Mouse (Mus musculus) urinary bladder, adult 2 months (tissue): Measurements from ENCODE around the gene Scaf8. TPM values are rescaled to one million over a fixed set of nuclear protein-coding genes. Genes with fewer than 3 reads are reported as not detected.

Source experiments
- DNase-seq: peaks from one replicate; pipeline ENCODE4 v3.0.0; 2022; ENCODE audit warnings: low spot score
- polyA plus RNA-seq: library from polyadenylated mRNA; depleted of rRNA; stranded (reverse); fragments of >200 nt; gene quantifications from 2 replicates; pipeline ENCODE4 v1.2.3, GENCODE M21; 2012

Gene Scaf8
- polyA plus RNA-seq, 1 experiment = 23.0 TPM

DNA sequence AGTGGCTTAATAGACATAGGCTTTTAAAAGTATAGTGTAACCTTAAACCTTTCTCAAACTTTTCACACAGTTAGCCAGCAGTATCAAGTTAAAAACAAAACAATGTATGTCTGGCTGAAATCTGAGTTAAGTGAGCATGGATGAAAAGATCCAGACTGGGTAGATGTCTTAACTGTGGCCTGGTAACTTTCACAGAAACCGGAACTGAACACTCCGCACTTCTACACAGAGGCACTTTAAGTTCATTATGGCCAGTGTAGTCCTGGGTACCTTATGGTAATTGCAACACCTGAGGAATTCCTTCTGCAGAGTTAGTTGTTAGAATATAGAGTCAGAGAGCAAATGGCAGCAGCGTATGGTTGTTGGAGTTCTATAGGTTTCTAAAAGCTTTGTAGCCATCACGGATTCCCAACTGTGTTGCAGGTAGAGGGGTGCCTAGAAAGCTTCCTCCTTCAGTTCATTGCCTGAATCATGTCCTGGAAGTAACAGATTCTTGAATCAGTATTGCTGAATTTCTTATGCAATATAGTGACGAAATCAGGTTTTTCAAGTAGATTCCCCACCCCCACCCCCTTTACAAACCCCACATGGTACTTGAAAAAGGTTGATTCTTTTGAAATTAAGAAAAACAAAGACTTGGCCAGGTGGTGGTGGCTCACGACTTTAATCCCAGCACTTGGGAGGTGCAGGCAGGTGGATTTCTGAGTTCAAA, 92.9 kb downstream of the Scaf8 start:
- no peak for DNase-seq

DNA sequence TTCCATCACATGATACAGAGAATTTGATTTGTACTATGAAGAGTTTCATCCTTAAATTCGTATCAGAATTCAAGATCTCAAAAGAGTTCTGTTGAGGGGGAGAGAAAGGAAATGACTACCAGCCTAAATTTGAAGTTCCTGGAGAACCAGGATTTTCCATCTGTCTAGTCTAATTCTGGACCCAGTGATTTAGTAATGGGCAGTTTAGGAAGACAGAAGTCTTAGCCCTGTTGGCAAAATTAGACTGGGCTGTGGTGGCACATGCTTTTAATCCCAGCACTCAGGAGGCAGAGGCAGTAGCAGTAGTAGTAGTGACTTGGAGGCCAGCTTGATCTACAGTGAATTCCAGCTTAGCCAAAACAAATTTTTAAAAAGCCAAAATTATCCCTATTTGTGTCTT, 93.7 kb downstream of the Scaf8 start:
- DNase-seq = no peak

DNA sequence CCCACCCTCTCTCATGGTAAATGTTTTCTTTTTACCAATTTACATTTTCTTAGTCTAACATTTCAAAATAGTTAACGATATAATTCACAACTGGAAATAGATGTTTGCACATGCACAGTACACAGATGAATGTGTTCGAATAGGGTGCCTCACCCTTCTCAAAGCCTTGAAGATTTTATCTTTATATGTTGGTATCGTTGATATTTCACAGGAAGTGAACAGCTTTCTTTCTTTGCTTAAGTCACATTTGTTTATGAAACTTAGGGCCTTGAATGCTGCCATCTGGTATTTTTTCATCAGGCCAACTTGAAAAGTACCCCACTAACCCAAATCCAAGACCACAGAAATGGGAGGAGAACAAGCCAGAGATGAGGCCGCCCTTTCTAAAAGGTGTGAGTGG, 94.8 kb downstream of the Scaf8 start:
- no peak for DNase-seq

DNA sequence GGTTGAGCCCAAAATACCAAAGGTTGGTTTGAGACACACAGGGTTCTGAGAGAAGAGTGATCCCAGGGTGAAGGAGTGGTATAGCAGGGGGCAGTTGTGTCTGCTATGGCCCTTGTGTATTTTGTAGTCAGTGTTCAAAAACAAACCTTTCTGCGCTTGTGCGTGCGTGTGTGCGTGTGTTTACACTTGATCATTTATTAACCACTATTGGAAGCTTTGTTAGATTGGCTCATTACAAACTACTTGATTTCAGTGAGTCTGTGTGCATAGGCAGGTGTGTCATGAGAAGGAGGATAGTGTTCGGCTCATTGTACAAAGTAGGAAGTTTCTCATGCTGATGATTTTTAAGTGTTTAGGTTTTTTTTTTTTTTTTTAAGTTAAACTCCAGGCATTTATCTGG, 95.4 kb downstream of the Scaf8 start:
- DNase-seq = no peak

DNA sequence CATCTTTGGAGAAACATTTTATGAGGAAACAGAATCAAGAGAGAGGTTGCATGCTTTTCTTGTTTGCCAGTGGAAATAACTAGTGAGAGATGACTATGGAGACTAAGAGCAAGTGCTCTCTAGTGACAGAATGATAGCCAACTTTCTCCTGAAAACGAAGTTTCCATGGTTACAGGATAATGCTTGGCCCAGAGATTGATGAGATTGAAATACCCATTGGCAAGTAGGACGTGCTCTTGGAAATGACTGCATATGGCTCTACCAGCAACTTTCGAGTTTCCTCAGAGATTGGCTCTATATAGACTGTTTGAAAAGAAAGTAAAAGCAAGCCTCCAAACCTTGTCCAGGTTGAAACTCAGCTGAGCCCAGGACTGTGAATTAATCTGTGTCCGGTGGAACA, 97.3 kb downstream of the Scaf8 start:
- DNase-seq = no peak

DNA sequence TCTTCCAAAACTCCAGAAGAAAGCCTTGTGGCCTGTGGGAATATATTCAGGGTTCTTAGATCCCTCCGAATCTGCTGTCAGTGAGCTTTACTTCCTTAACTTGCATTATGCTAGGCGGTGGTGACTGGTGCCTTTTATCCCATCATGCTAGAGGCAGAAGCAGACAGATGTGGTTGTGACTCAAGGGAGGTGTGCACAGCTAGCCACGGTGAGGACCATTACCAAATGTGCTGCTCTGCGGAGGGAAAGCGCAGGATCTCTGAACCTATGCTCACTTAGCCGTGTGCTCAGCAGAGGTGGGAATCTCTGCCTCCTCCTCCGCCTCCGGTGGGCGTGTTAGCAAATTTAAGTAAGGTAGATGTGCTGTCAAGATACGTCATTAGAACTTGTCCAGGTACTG, 98.1 kb downstream of the Scaf8 start:
- no peak for DNase-seq

DNA sequence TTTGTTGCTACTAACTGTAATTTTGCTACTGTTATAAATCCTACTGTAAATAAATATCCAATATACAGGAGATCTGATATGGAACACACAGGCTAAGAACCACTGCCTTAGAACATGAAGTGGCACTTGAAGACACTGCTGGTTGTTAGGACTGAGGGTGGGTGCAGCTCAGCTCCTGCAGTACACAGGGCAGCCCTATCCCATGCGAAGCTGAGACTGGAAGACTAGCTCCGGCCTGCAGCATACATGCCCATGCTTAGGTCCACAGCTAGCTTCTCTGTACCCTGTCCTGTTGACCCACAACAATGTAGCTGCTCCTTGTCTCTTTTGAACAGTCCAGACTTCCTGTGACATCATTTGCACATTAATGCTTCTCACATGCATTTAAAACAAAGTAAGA, 100.1 kb downstream of the Scaf8 start:
- no peak for DNase-seq

DNA sequence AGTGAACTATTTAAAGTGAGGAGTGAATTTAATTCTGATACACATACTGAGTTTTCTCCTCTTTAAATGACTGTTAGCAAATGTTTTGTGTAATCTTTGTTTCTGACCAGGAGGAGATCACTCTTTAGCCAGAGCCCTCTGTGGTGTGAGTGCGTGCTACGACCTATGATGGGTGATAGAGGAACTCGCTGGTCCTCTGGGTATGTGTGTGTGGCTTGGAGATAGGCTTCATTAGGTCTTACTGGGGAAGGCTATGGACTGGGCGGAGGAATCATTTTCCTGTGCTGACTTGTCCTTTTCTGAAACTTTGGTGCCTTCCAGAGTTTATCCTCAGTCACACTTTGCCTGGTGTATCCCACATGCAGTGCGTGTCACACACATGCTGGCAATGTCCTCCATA, 102.3 kb downstream of the Scaf8 start:
- DNase-seq = no peak

DNA sequence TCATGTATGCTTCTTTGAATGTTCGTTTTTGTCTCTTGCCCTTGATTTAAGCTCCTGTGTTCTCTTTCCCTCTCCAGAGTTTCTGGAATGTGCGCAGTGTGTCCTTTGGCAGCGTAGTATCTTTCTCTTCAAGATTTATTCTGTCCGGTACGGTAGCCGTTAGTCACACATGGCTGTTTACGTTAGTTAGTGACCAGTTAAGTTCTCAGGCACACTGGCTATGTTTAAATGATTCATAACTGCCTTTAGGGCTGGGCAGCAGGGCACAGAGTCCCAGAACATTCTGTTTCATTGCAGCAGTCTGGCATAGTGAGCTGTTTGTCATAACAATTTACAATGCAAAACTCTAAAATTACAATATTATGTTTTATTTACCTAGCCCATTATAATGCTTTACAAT, 103.6 kb downstream of the Scaf8 start:
- DNase-seq = no peak

DNA sequence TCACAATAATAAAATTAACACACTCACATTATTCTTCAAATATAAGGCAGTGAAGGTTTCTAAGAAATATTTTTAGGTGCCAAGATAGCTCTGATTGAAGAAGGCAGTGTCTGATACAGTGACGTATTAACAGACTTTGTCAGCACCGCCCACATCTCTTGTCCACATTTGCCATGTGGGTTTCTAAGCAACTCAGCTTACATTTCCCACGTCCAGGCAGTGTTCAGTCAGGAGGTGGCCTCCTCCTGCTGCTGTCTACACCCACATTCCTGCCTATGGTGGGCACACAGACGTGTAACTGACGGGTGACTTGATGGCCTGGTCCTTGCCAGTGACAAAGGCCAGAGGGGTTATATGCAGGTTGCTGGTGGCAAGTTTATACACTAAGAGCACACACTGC, 104.1 kb downstream of the Scaf8 start:
- no peak for DNase-seq

DNA sequence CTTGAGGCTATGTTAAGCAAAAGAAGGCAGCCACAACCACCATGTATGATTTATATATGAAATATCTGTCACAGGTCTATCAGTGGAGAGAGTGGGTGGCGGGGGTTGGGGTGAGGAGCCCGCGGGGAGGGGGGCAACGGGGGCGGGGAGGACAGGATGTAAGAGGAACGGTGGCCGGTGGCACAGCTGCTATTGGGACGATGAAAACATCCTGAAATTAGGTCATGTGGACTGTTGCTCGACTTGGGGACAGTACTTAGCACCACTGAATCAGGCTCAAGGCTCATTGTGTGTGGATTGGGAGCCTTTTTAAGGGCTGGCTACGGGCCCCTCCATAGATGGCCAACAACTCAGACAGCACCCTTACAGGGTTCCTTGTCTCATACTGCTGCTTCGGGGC, 105.4 kb downstream of the Scaf8 start:
- no peak for DNase-seq

DNA sequence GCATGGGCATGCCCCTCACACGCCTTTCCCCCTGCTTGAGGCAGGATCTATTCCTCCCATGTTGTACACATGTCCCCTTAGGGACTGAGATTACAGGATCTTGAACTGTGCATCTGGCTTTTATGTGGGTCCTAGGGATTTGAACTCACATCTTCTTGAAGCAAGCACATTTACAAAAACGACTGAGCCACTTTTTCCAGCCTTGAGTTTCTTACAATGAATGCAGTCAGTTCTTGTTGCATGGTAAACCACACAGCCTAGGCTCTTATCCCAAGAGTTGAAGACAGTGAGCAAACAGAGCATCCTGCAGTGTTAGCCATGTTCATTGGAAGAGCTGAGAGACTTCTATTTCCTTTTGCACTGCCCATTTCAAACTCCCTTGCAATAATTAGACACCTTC, 108.3 kb downstream of the Scaf8 start:
- no peak for DNase-seq

DNA sequence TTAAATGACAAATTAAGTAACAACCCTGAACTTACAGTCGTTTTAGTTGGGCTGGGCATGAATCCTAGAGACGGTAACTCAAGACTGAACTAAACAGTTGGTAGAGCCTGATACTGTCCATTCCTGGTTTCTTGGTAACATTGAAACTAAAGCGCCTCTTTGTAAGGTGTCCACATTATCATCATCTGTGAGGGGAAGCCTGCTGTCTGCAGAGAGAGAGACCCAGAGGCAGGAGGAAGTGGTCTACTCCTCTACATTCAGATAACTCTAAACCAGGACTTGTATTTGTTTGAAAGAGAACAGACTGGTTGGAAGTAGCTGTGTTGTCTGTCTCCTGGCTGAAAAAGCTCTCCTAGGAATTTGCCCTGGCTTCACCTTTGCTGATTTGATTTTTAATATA, 108.9 kb downstream of the Scaf8 start:
- no peak for DNase-seq

DNA sequence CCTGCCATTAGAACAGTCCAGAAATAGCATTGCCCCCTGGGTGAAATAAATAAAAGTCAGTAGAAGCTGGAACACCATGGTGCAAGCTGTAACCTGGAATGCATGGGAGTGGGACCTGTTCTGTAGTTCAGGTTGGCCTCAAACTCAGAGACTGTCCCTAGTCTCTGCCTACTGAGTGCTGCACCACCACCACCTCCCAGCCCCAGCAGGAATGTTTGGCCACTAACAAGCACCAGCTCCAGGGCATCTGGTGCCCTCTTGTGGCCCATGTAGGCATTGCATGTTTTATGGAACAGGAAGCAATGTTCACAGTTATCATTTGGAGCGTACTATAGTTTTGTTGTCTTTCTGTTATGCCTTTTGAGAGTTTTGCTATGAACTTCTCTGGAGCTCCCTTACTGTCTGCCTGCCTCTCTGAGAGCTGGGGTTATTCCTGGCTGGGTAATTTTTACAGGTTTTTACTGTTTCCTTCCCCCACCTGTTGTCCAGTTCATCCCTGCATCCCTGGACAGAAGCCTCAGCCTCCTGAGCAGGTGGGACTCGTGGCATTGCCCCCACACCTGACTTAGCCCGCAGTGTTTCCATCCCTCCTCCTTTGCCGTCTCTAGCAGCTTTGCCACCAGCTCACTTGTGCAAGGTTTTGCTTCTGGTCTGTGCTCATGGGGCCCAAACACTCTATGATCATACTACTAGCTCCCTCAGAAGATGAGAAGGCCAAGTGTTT, 109.8 kb downstream of the Scaf8 start:
- peak; percentile 63 for DNase-seq

DNA sequence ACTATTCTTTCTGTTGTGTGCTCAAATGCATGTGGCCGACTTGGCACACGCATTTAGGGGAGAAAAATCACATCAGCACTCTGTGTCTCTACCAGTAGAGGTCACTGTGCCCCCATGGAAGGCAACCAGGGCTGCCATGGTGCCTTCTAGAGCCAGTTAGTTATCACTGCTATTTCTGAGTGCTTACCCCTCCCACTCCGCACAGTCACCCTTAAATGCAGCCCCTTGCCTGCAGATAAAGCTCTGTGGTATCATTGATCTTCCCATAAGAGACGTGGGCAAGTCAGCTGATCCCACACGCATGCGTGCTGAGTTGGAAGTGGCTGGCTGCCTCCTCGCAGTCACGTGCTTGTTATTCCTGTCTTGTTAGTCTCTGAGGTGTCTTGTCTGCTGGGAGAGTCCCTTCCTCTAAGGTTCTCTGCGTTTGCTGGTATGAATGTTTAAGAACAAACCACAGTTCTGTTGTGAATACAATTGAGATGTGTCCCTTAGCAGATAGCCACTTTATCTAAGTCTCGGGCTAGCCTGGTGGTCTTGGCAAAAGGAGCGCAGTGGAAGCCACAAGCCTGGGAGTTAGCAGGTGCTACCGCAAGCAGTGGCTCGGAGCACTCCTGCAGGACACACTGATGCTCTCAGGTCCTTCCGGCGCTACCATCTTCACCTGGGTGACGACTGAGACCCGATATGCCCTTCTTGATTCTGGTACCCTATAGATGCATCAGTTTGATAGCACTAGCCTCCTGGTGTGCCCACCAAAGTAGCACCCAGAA, 115.6 kb downstream of the Scaf8 start:
- DNase-seq = no peak

DNA sequence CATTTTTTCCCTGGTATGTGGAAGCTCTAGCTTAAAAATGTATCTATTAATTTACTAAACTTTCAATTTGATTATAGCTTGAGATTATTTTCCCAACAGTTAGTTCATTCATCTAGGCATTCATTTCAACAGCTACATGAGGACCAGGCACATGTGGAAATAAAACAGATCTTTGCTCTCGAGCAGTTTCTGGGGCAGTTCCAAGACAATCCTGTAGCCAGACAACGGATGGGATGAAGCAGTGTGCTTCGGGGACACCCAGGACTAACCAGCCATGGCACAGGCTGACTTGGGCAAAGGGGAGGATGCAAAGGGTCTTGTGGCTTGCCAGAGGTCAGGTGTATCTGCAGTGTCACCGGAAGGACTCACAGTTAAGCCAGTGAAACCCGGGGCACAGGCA, 117.9 kb downstream of the Scaf8 start:
- DNase-seq = no peak

DNA sequence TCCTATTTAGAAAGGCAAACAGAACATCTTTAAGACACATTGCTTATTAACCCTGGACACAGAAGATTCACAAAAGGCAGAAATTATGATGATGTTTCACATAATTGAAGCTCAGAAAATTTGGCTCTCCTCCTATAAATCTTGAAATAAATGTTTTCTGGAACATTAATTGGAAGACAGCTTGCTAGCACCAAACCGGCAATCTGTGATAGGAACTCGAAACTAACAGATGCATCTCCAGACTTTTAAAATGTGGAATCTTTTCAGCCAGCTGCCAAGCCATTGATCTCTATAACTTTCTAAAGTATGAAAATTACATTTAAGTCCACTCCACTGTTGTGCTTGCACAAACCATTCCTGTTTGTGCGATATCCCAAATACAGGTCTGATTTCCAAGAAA, 128.9 kb downstream of the Scaf8 start:
- no peak for DNase-seq

DNA sequence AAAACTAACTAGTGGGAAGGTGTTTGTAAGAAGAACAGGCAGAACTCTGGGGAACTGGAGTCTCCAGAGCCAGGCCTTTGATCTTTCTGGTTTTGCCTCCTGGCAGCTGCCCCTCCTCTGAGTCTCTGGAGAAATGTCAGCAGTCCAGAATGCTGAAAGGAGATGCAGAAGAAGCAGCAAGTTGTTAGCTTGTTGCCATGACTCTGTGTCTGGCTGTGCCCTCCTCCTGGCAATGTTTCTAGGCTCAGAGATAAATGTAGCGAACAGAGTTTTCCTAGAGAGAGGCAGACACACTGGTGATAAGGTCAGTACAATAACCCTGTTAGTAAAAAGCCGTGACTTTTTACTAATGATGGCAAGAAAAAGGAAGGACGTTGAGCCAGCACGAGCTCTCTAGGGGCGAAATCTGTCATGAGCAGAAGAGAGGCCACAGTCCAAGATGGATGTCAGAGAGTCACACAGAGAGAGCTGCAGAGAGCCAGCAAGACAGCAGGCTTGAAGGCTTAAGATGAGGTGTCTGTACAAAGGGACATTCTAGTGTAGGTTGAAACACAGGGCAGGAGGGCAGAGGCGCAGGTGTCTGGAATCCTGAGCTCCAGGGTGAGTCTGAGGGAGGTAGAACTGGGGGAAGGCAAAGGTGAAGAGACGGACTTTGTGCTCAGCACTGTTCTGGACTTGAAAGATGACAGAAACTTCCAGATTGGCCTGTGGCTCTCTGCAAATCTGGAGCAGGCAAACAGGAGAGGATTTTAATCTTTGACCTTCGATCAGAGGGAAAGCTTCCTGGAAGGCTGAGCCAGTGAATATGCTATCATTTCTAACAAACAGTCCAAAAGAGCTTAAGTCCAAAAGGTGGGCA, 130.3 kb downstream of the Scaf8 start:
- no peak for DNase-seq

DNA sequence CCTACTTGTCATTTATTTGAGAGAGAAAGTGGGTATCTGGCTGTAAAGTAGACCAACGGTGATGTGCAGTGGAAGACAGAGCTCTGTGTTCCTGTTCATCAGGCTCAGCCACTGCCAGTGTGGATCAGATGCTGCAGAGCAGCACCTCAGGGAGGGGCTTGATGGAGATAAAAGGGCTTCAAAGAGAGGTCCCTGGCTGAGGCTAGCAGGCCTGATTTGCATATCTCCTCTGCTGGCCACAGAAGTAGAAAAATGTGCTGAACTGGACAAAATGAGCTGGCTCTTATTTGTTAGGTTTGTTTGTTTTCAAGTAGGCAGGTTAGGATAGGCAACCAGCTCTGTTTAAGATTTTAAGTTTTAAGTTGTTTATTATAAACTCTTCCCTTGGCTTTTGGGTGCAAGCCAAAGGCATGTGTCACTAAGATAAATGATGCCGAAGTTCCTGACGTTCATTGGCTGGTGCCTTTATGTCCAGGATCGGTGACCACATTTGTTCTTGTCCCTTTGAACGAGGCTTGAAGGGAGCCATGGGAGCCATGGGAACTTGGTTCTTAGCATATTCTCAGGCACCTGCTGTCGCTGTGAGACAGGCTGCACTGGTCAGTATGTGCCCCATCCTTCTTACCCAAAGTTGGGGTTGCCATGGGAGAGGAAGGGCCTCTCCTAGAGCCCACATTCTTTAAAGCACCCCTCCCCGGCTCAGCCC, 132.0 kb downstream of the Scaf8 start:
- DNase-seq = no peak
